Mouse (Mus musculus) forebrain, embryonic 11.5 days (tissue): ENCODE measurements at regions not wholly inside any gene's neighbourhood (a gene's known extent, or its start where the extent isn't known, plus 50 kb on each side); places are given as distances from the start of the nearest gene placed in this dataset.

Experiments
- ATAC-seq: fragments of 200-750 bp; cut with Nextera tagmentation; replicated peaks from 2 replicates; pipeline ENCODE4 v1.8.0; 2017; ENCODE audit warnings: moderate TSS enrichment; ENCODE audit not compliant: low FRiP score
- DNase-seq: peaks from one replicate; pipeline ENCODE4 v3.0.0-alpha.2; 2017; ENCODE audit warnings: low spot score
- H3K27ac ChIP-seq: fragments of 300-500 bp; sonication (generic); 2 replicates; pipeline ENCODE4 v1.5.1; 2014; ENCODE audit warnings: low read depth, low read length
- H3K27me3 ChIP-seq: fragments of 300-500 bp; sonication (generic); 2 replicates; pipeline ENCODE4 v1.6.1; 2014; ENCODE audit warnings: mild to moderate bottlenecking, low read length, mixed read lengths; ENCODE audit not compliant: control insufficient read depth, insufficient read depth
- H3K36me3 ChIP-seq: fragments of 300-500 bp; sonication (generic); 2 replicates; pipeline ENCODE4 v1.6.1; 2014; ENCODE audit warnings: mild to moderate bottlenecking, low read length, moderate library complexity, mixed read lengths; ENCODE audit not compliant: control insufficient read depth, insufficient read depth
- H3K4me1 ChIP-seq: fragments of 300-500 bp; sonication (generic); replicated peaks from 2 replicates; pipeline ENCODE4 v1.6.1; 2014; ENCODE audit warnings: low read length, mixed read lengths; ENCODE audit not compliant: control insufficient read depth, insufficient read depth
- H3K4me2 ChIP-seq: fragments of 300-500 bp; sonication (generic); 2 replicates; pipeline ENCODE4 v1.6.1; 2014; ENCODE audit warnings: low read depth, mild to moderate bottlenecking, low read length, moderate library complexity, mixed read lengths; ENCODE audit not compliant: severe bottlenecking
- H3K4me3 ChIP-seq: fragments of 300-500 bp; sonication (generic); 2 replicates; pipeline ENCODE4 v1.5.1; 2014; ENCODE audit warnings: low read depth, low read length
- H3K9ac ChIP-seq: fragments of 300-500 bp; sonication (generic); 2 replicates; pipeline ENCODE4 v1.6.1; 2014; ENCODE audit warnings: low read length
- H3K9me3 ChIP-seq: fragments of 300-500 bp; sonication (generic); 2 replicates; pipeline ENCODE4 v1.6.1; 2016; ENCODE audit warnings: low read length, mixed read lengths; ENCODE audit not compliant: control insufficient read depth
- WGBS: fragments of 180-500 bp; shearing (Covaris S2); extraction: QIAGEN DNeasy Blood & Tissue Kit; methylation state at CpG from one replicate; pipeline ENCODE4 v1.1.7; 2014; 5-methylcytosine and 5-hydroxymethylcytosine counted together

- no peaks in the 10 kb centered on the region for H3K36me3 ChIP-seq
- DNase-seq (no peak), ATAC-seq (no peak)
- H3K9me3 ChIP-seq = no peaks in the 10 kb centered on the region
- no peaks in the 10 kb centered on the region for H3K4me1 ChIP-seq
- no peak overlapping the region for H3K9ac ChIP-seq
- 59% methylated on average over 3 of the region's 3 CpGs for WGBS
- no peak overlapping the region for H3K4me3 ChIP-seq
- H3K27ac ChIP-seq = no peak overlapping the region
- H3K27me3 ChIP-seq = no peaks in the 10 kb centered on the region
- H3K4me2 ChIP-seq = no peak overlapping the region
Observed at GRCm38 (mm10) chr10:98857395-98857794, 56.8 kb upstream of the Atp2b1 start.

- Histone ChIP-seq H3K9ac (no peak overlapping the region), H3K27ac (no peak overlapping the region), H3K4me1 (no peaks in the 10 kb centered on the region), H3K4me3 (no peak overlapping the region), H3K27me3 (no peaks in the 10 kb centered on the region), H3K36me3 (no peaks in the 10 kb centered on the region), H3K9me3 (no peaks in the 10 kb centered on the region), H3K4me2 (no peak overlapping the region)
- ATAC-seq (no peak), DNase-seq (no peak)
- WGBS = 88% methylated on average over 10 of the region's 10 CpGs
Observed at GRCm38 (mm10) chr10:98861521-98861920, 52.7 kb upstream of the Atp2b1 start.

- no peaks in the 10 kb centered on the region for H3K27me3 ChIP-seq
- ATAC-seq = no peak
- no peak overlapping the region for H3K4me2 ChIP-seq
- H3K4me3 ChIP-seq = no peak overlapping the region
- H3K9ac ChIP-seq = no peak overlapping the region
- no peaks in the 10 kb centered on the region for H3K36me3 ChIP-seq
- H3K4me1 ChIP-seq = no peaks in the 10 kb centered on the region
- WGBS = 92% methylated on average over 4 of the region's 4 CpGs
- no peaks in the 10 kb centered on the region for H3K9me3 ChIP-seq
- H3K27ac ChIP-seq = no peak overlapping the region
- DNase-seq = no peak
Observed at GRCm38 (mm10) chr10:98862712-98863111, 51.5 kb upstream of the Atp2b1 start.

- no peak overlapping the region for H3K4me2 ChIP-seq
- no peaks in the 10 kb centered on the region for H3K27me3 ChIP-seq
- no peaks in the 10 kb centered on the region for H3K36me3 ChIP-seq
- DNase-seq (no peak), ATAC-seq (no peak)
- H3K4me1 ChIP-seq = no peaks in the 10 kb centered on the region
- H3K9ac ChIP-seq = no peak overlapping the region
- WGBS = 87% methylated on average over 5 of the region's 5 CpGs
- H3K27ac ChIP-seq = no peak overlapping the region
- no peaks in the 10 kb centered on the region for H3K9me3 ChIP-seq
- H3K4me3 ChIP-seq = no peak overlapping the region
Observed at GRCm38 (mm10) chr10:98864384-98864783, 49.8 kb upstream of the Atp2b1 start.
